Mouse (Mus musculus) kidney, adult 2 months (tissue): ENCODE measurements at regions not wholly inside any gene's neighbourhood (a gene's known extent, or its start where the extent isn't known, plus 50 kb on each side); places are given as distances from the start of the nearest gene placed in this dataset.

ENCODE experiments used
- CTCF ChIP-seq: fragments of 200-500 bp; conservative IDR thresholded peaks from 2 replicates; pipeline ENCODE4 v1.5.1; 2011; ENCODE audit warnings: low read depth, mild to moderate bottlenecking, control low read depth, low read length, moderate library complexity, mixed read lengths; ENCODE audit not compliant: insufficient read depth, insufficient read length
- POLR2A ChIP-seq: fragments of 200-500 bp; IDR thresholded peaks from one replicate; pipeline ENCODE4 v1.6.1; 2011; ENCODE audit warnings: low read depth, low read length, control low read depth

DNA sequence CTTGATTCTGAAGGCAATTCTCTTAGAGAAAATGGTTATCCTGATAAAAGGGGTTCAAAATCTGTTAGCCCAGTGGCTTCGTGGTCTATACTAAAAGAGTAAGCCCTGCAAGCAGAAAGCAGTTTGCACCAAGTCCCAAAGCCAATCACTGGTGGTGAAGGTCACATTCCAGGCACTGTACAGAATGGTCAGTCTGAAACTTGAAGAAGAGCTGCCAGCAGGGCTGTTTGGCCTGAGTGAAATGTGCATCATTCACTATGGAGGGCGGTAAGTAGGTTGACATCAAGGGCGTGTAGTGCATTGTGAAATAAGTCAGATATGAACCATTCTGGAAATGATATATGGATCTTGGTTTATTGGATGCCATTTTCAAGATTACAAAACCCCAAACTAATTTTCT lies 136.9 kb upstream of the 4930412O13Rik start:
- no peak for TF ChIP-seq CTCF
- no peak for TF ChIP-seq POLR2A
